Mouse (Mus musculus): ENCODE measurements around the gene Afg1l. TPM values are rescaled to one million over a fixed set of nuclear protein-coding genes. Genes with fewer than 3 reads are reported as not detected.

The Afg1l gene
- polyA plus RNA-seq, 1 experiment from 2014 or later = 4.4 TPM

DNA sequence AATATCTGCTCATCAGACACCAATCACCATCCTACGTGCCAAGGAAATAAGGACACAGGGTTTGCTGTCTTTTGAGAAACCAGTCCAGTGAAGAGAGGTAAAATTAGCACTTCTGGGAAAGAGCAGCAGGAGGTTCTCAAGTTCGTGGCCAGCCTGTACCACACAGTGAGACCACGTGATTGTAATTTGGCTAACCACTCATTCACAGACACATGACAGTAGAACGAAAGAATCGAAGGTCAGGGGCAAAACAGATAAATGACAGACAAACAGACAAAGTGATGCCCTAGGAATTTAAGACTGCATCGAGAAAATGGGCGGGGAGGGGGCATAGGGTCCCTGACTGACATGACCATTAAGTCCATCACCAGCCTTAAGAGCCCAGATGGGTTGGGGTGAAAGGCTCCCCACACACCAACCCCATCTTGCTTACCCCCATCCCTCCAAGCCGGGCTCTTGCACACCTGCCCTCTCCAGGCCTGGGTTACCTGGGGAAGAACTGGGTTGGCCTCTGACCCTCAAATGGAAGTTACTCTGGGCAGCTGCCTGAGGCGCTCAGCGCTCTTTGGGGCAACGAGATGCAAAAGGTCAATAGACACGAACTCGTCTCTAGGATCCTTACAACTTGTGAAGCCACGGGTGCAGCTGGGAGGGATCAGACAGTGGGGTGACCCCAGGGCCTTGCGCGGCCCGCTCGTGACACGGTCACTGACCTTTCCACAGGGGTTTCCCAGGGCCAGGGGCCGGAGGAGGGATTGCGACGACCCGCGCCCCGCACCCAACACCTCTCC is 620 bp downstream of the Afg1l start:
- peak; percentile 10 for DNase-seq (ENCODE audit: low spot score)

DNA sequence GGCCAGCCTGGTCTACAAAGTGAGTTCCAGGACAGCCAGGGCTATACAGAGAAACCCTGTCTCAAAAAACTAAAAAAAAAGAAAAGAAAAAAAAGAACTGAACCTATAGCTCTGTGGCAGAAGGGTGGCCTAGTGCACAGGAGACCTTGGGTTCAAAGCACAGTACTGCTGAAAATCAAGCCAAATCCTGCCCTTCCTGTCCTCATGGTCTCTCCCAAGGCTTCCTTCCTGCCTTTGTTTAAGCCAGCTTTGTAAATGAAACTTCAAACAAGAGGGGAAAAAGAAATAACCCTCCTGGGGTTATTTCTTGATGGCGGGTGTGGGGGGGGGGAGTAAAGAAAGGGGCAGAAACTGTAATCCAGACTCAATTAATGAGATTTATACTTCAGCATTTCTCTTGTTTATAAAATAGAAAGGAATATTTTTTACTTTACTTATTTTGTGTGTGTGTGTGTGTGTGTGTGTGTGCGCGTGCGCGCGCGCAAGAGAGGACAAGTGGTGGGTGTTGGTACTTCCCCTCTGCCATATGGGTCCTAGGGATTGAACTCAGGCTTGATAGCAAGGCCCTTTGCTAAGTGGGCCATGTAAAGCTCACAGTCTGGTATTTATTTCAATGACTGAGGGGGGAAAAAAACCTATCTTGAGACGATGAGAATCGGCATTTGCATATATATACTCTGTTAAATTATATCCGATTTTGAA is 1.4 kb downstream of the Afg1l start:
- no peak for DNase-seq (ENCODE audit: low spot score)

DNA sequence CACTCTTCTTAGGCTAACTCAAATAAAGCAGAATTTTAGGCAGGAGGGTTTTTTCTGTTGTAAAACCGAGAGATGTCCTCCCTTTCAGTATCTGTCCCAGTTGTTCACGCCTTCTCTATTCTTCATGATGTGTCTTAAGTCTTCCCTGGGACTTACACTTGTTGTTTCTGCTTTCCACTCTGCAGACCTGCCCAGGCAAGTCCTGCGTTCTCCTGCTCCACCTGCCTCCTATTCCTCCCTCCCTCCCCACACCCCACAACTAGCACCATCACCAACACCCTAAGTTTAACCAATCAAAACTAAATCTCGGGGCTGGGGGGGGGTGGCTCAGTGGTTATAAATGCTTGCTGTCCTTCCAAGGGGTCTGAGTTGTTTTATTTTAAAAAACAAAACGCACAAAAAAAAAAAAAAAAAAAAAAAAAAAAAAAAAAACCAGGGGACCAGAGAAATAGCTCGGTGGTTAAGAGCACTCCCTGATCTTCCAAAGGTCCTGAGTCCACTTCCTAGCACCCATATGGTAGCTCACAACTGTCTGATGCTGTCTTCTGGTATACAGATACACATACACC is 3.3 kb downstream of the Afg1l start:
- DNase-seq (ENCODE audit: low spot score) = no peak

DNA sequence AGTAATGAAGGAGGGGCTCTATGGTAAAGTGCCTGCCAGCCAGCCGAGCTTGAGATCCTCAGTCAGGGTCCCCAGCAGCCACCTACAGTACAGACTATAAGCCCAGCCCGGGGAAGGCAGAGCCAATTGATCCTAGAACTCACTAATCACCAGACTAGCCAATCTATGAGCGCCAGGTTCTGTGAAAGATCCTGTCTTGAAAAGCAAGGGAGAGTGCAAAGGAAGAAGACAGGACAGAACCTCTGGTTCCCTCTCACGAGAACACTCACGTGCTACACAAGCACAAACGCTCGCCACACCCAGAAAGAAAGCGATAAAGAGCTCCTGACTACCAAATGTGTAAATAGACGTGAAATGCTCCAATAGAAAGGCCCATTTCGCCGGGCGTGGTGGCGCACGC is 13.6 kb downstream of the Afg1l start:
- no peak for DNase-seq (ENCODE audit: low spot score)

DNA sequence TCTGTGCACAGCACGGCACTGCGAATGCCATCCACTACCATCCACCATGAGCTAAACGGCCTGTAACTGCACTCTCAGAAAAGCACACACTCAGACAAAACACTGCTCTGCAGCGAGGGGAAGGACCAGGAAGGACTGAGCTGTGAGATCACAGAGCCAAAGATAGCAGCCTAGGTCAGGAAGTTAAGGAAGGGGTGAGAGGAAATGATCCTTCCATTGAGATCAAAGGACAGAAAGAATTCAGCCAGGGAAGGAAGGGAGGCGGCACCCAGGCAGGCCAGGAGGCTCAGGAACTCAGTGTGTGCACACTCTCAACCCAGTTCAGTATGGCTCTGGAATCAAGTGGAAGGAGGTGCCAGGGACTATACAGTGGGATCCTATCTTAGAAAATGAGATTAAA is 14.1 kb downstream of the Afg1l start:
- no peak for DNase-seq (ENCODE audit: low spot score)

DNA sequence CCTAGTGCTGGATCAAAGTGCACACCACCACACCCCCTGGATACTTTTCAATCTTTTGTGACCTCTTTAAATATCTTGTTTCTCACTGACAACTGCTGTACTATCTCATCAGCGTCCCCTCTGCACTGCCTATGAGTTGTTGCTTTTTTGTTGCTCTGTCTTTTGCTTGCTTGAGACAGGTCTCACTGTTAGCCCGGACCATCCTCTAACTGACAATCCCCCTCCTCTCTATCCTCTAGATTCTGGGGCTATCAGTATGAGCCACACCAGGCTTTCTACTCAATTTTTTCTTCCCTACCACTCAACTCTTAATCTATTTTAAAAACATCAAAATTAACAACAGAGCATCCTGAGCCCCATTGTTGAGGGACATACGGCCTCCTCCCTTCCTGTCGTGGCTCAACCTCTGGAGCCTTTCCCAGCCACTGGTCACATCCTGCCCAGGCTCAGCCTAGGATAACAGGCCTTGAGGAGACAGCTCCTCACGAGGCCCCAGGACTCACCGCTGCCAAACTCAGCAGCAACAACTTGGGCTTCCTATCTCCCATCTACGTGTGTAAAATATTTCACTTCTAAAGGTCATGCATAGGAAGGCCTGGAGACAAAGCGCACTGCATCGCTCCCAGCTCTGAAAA is 20.7 kb downstream of the Afg1l start:
- no peak for DNase-seq (ENCODE audit: low spot score)

DNA sequence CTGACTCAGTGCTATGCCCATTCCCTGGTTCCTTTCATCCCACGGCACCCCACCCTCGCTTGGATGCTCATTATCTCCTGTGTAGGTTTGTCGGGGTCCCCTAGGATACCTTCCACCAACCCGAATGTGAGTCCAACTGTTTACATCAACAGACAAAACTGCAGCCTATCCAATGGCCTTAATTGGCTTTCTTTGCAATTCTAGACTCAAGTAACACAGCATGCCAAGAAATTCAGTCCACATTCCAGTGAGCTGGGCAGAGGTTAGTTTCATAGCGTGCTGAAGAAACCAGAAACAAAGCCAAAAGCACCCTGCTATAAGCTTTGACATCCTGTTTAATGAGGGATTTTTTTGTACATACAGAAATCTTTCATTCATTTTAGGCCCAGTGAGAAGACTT is 22.4 kb downstream of the Afg1l start:
- DNase-seq (ENCODE audit: low spot score) = no peak

DNA sequence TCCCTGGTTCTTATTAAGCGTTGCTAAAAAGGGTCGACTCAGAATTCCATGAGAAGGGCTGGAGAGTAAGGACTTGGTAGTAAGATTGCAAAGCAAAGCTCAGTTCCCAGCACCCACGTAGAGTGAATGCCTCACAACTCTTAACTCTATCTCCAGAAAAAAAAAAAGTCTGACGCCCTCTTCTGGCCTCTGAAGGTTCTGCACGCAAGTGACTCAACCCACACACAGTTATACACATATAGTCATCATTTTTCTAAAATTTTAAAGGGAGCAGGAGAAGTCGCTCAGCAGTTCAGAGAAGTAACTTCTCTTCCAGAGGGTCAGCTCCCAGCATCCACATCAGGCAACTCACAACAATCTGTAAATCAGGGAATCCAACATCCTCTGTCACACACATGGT is 23.7 kb downstream of the Afg1l start:
- no peak for DNase-seq (ENCODE audit: low spot score)

DNA sequence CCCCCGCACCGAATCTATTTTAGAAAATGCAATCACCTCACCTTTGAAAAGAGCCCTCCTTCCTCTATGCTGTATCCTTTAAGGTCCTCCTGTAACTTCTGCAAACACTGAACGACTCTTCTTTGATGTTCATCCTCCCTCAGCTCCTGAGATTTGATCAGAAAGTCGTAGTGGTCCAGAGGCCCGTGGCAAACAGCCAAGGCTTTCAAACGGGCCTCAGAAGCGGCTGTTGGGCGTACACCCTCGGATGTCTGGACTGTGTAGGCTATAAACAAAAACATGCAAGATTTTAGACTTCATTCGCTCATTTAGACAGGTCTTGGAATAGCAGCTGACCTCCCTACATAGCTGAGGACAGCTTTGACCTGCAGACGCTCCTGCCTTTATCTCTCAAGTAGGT is 24.1 kb downstream of the Afg1l start:
- DNase-seq (ENCODE audit: low spot score) = no peak

DNA sequence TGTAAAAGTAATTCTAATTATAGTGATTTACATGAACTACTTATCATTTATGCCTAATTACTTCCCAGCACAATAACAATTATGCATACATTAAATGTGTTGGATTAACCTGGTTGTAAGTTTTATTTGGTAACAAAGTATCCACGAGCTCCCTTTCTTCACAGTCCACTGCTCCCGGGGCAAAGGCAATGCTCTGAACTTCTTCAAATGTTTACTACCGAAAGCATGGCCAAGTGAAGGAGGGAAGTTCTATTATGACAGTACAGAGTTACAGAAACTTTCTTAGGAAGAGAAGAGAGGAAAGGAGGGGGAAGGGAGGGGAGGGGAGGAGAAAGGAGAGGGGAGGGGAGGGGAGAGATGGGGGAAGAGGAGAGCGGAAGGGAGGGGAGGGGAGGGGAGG is 28.7 kb downstream of the Afg1l start:
- no peak for DNase-seq (ENCODE audit: low spot score)

DNA sequence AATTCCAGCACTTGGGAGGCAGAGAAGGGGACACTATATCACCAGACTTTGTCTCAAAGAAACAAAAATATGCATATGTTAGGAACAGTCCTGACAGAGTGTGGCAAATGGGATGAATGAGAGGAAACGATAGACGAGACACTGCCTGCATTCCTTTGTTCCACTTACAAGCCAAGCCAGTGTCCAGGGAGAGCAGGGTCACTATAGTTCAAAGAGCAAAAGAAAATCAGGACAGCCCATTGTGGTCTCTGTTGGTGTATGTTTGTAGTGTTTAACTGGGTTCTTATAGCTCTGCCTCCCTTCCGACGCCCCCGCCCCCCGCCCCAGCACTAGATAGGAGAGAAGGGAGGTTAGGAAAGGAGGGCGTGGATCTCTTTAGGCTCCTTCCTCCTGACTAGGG is 30.0 kb downstream of the Afg1l start:
- DNase-seq (ENCODE audit: low spot score) = no peak

DNA sequence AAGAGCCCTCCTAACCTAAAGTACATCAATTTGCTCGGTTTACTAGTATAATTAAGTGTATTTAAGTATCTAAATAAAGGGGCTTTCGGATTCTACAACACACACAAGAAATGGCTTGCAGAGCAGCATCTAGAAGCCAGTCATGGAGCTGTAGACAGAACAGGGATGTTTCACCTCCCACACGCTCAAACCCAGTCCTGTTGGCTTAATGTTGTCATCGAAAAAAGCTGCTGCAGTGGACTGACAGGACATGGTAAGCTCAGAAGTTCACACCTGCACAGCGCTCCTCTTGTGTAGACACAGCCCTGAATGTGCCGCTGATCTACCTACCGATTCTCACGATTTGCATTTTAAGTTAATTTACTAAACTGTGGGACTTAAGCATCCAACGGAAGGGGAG is 32.2 kb downstream of the Afg1l start:
- DNase-seq (ENCODE audit: low spot score) = no peak

DNA sequence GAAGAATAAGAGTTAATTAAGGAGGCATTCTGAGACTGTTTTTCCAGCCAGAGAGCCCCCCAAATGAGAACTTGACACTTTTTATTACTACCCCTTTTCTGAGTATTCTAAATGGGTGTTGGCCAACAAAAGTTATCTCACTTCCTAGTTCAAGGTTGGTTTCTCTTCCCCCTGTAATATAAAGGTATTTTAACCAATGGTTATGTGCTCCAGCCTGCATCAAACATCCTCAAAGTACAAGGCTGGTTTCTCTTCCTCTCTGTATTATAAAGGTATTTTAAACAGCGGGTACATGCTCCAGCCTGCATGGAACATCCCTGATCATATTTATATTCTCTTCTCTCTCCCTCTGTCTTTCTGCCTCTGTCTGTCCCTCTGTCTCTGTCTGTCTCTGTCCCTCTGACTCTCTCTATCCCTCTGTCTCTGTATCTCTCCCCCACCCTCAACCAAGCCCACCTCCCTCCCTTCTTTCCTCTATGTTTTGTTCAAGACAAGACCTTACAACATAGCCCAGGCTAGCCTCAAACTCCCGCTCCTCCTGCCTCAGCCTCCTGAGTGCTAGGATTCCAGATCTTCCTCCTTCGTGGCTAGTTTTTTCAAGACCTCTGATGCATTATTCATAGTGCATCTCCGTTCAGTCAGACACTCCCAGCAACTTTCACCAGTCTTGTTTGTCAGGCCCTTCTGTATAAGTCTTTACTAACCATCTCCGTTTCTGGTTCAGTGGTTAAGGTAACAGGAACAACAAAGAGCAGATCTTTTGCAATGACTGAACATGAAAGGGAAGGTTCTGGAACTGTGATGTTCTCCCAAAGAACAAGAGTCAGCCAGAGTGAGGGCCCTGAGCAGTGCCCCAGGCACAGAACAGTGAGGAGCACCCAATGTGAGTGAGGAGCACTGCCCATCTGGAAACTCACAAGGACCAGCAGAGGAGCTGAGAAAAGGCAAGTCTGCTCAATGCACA is 41.2 kb downstream of the Afg1l start:
- DNase-seq (ENCODE audit: low spot score) = no peak

DNA sequence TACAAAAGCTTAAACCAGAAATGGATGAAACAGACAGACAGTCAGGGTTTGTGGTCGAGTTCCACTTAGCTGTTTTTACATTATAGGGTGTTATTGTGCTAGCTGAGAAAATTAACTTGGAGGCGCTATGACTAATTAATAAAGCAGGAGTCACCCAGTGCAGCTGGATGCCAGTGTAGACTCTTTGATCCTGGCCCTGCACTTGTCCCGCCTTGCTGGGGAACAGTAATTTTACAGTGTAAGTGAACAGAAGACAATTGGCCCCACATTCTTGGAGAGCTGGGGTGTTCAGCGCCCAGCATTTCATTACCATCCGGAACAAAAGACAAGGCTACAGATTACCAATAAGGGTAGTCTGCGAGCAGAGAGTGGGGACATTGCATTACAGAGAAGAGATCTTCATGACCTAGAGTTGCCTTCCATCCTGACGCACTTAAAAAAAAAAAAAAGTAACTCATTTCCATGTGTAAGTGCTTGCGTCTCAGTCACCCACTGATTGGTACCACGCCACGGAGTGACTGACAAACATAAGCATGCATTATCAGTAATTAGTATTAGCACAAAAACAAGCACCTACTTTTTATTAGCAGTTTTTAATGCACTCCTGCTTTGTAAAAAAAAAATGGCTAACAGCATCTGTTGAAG is 60.7 kb downstream of the Afg1l start:
- no peak for DNase-seq (ENCODE audit: low spot score)

DNA sequence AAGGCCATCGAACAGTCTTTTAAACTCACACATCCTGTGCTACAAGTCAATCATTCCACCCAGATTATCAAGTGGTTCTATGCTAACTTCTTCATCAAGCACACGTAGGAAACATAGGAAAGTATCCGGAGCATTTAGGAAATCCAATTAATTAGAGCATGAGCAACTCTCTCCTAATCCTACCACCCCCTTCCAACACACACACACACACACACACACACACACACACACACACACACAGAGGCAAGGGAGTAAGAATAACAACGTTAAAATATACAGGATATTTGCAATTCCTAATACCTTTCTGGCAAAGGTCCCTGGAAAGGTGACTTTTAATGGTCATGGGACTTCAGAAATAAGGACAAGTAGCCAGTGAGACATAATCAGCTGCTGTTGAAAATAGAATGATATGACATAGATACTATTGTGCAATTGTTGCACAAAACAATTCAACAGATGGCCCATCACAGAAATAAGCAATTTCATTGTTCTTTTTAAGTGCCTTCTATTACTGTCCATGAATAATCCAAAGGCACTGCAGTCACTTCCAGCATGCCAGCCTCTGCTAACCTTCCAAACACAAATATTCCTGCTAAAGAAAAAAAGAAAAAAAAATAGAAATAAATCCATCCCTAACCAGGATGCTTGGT is 62.4 kb downstream of the Afg1l start:
- DNase-seq (ENCODE audit: low spot score) = no peak

DNA sequence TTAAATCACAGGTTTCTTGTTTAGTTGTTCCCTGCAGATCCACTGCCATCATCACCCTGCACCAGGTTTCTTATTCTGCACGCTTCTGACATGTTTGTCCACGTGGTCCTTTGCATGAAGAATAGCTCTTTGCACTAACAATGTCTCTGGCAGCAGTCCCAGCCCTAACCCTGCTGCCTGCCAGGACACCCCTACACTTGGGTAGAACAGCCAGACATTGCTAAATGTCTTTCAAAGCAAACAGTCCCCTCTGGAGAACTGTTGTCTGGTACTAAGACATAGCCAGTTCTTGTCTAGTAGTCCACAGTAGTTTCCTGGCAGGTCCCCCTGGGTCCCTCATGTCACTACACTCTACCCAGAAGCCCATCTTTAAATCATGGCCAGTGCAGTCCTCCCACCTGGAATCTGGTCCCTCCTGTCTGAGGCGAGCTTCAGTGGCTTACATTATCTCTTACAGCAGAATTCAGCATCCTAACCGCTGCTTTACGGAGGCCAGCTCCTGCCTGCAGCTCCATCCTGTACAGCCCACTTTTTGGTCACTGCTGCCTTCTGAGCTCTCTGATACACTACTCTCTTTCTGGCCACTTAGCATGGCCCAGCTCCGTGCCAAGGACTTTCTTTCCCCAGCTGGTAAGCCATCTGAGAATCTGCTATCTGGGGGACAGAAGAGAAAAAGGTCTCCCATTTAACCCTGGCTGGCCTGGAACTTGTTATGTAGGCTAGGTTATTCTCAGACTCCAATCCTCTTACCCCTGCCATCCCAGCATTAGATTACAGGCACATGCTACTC is 67.4 kb downstream of the Afg1l start:
- DNase-seq (ENCODE audit: low spot score) = no peak

DNA sequence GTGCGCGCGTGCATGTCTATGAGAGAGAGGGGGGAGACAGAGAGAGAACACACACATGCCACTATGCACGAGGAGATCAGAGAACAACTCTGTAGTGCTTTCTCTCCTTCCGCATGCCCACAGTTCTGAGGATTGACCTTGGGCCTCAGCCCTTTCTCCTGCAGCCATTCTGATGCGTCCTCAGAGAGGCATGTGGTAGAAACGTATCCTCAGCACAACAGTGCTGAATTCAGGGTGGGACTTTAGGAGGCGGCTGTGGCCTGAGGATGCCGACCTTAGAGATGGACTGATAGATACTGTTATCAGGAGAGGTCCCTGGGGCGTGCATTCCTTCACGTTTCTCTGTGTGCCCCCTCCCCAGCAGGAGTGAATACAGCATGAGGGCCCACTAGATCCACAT is 87.9 kb downstream of the Afg1l start:
- DNase-seq (ENCODE audit: low spot score) = no peak

DNA sequence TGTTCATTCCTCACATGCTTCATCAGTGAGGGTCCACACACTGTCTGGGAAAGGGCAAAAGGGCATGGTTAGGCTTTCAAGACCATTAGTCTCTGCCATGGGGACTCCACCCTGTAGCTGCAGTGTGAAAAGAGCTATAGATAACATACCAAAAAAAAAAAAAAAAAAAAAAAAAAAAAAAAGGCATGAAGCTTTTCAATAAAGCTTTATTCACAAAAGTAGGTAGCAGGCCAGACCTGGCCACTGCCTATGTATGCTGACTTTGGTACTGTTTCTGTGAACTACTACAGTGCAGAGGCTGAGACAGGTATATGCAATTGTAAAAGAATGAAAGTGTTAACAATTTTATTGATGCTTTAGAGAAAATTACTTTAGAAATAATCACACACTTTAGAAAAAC is 90.2 kb downstream of the Afg1l start:
- no peak for DNase-seq (ENCODE audit: low spot score)

DNA sequence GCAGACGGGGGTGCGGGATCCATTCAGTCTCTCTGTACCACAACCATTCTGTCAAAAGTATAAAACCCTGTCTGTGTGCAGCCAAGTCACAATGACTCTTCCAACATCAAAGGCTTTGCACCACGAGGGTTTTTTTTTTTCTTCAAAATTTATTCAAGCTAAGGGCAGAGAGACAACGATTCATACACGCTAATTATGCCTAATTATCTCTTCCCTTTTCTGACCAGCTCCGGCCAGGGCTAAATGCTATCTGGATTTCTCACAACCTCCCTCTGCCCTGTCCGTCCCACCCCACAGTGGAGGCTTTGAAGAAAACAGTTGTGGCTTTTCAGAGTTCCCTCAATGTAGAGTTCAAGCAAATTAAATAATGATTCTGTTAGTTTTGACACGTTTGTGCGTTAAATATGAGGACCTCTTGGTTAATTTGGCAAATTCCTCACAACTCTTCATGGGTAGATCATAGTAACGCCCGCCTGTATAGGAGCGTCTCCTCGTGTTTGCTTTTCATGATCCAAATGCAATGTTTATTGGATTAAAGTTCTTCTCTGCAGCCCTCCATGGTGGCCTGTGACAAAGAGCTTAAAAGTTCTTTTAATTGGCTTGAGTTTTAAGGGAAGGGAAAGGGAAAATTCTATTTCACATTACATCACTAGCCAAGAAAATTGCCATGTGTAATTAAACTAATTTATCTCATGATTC is 93.3 kb downstream of the Afg1l start:
- DNase-seq (ENCODE audit: low spot score) = no peak
